Mouse (Mus musculus) central nervous system, embryonic 14 days (tissue): ENCODE measurements around the gene Aco1. TPM values are rescaled to one million over a fixed set of nuclear protein-coding genes. Genes with fewer than 3 reads are reported as not detected.

Experiments used
- polyA plus RNA-seq: library from polyadenylated mRNA; depleted of rRNA; stranded (reverse); fragments of >200 nt; gene quantifications from 2 replicates; pipeline ENCODE4 v1.2.3, GENCODE M21; 2012; rRNA removed

Gene Aco1
- 49.1 and 54.7 TPM in 2 replicates for polyA plus RNA-seq

GRCm38 (mm10) chr4:40142743-40143532 is at the start of gene Aco1:
Gene Aco1 (plus strand): TSS chr4:40143081.

DNA sequence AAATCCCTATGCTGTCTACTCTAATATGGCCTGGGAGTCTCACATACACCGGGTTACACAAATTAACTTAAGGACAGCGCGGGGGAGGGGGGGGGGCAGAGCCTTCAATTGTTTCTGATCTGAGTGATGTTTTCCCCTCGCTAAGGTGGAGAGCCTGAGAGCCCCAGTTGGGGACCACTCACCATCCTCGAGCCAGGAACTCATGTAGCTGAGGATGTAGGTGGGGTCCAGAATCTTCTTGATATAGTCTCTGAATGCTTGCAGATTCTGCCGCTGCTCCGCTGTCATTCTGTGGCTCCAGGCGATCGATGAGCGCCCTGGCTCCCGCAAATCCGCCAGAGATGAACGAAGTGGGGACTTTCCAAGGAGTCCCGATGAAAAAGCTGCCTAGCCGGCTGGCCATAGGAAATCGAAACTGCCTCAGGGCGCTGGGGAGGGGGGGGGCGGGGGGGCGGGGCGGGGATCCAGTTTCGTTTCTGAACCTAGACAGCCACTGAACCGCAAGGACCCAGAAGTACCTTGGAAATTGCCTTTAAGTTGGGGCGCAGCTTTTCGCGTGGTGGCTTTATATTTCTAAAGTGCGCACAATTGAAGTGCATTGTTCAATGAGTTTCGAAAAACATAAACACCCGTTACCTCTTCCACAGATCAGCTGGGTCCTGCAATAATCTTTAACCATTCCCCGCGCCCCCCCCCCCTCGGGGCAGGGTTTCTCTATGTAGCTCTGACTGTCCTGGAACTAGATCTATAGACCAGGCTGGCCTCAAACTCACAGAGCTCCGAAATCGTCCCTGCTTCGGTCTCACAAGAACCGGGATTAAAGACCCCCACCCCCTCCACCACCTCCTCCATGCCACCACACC is 96.8 kb downstream of the Aco1 start, which contains the start of gene Ddx58:
Ddx58 (minus strand) TSS at position 420 of the 863 bp plus-strand sequence.

Other genes starting within 250 kb of the Aco1 start
- gene Ddx58, start 96.7 kb downstream of the Aco1 start, polyA plus RNA-seq: 3.8 and 6.1 TPM in 2 replicates
- 7.0 and 7.9 TPM in 2 replicates for gene Smim27, start 126.5 kb downstream of the Aco1 start, polyA plus RNA-seq
- 14.6 and 17.4 TPM in 2 replicates for gene Topors, start 126.8 kb downstream of the Aco1 start, polyA plus RNA-seq
- gene Ndufb6, start 136.3 kb downstream of the Aco1 start, polyA plus RNA-seq: 137 and 138 TPM in 2 replicates